Mouse (Mus musculus): ENCODE data around the gene Rfc2. TPM values are rescaled to one million over a fixed set of nuclear protein-coding genes. Genes with fewer than 3 reads are reported as not detected.

The Rfc2 gene
- polyA plus RNA-seq, 1 experiment from 2014 or later: 415 TPM

DNA sequence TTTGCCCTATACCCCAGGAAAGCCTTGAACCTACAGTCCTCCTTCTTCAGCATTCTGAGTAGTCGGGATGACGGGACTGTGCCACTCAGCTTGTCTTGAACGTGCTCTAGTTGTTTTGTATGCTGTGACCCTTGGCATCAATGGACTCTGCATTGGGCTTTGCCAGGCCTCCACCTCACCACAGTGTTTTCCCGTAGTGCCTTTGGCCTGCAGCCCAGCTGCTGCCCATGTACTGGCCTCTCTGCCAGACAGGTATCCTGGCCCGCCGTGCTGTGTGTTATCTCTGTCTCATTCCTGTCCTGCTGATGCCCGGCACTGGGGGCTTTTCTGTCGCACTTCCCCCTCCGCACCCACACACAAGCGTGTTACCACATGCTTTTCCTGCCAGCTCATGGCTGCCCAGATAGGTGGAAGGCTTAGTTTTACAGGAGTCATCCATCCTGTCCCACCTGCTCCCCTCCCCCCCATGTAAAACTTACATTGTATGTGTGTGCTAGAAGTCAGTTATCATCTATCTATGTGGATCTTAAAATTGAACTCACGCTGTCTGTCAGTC is 10.9 kb downstream of the Rfc2 start:
- no peaks in the 10 kb centered on the region for H3K27me3 ChIP-seq (replicated peaks; ENCODE audit: low read depth, poor library complexity, severe bottlenecking)
- no peaks in the 10 kb centered on the region for H3K4me1 ChIP-seq
- peaks cover 100% of the 10 kb centered on the region for H3K36me3 ChIP-seq (replicated peaks)
- H3K9me3 ChIP-seq: no peaks in the 10 kb centered on the region
- H3K27ac ChIP-seq (replicated peaks): no peak overlapping the region
- H3K4me3 ChIP-seq: no peak overlapping the region
- 97% methylated on average over 11 of the region's 11 CpGs for WGBS
- DNase-seq (ENCODE audit: low spot score): no peak

DNA sequence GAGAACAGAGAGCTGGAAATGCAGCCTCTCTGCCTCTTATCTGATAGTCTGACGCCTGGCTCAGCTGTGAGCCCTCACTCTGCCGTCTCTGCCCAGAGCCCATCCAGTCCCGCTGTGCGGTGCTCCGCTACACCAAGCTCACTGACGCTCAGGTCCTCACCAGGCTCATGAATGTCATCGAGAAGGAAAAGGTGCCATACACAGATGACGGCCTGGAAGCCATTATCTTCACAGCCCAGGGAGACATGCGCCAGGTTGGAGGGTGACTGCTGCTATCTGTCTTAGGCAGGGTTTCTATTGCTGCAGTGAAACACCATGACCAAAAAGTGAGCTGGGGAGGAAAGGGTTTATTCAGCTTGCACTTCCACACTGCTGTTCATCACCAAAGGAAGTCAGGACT is 11.9 kb downstream of the Rfc2 start:
- H3K27me3 ChIP-seq (replicated peaks; ENCODE audit: low read depth, poor library complexity, severe bottlenecking): no peaks in the 10 kb centered on the region
- H3K4me1 ChIP-seq: no peaks in the 10 kb centered on the region
- H3K9me3 ChIP-seq: no peaks in the 10 kb centered on the region
- no peak for DNase-seq (ENCODE audit: low spot score)
- H3K36me3 ChIP-seq (replicated peaks): peaks cover 100% of the 10 kb centered on the region
- whole genome bisulfite sequencing: 90% methylated on average over 9 of the region's 9 CpGs
- H3K4me3 ChIP-seq: no peak overlapping the region
- H3K27ac ChIP-seq (replicated peaks): no peak overlapping the region

DNA sequence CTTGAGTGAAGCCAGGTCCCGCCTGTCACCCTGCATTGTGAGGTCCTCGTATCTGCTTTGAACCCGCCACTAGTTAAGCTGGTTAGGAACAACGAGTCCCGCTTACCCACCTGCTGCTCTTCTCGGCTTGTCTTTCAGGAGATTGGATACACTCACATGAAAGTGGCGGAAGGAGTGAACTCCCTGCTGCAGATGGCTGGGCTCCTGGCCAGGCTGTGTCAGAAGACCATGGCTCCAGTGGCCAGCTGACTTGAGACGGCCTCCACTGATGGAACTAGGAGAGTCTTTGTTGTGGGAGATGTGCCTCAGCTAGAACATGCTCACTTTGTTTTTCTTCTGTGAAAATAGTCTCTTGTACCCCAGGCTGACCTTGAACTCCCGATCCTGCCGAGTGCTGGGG is 16.5 kb downstream of the Rfc2 start:
- peaks cover 77% of the 10 kb centered on the region for H3K36me3 ChIP-seq (replicated peaks)
- no peak overlapping the region for H3K27ac ChIP-seq (replicated peaks)
- no peak overlapping the region for H3K4me3 ChIP-seq
- 94% methylated on average over 10 of the region's 10 CpGs for WGBS
- no peaks in the 10 kb centered on the region for H3K9me3 ChIP-seq
- H3K27me3 ChIP-seq (replicated peaks; ENCODE audit: low read depth, poor library complexity, severe bottlenecking): no peaks in the 10 kb centered on the region
- no peaks in the 10 kb centered on the region for H3K4me1 ChIP-seq
- DNase-seq (ENCODE audit: low spot score): no peak

DNA sequence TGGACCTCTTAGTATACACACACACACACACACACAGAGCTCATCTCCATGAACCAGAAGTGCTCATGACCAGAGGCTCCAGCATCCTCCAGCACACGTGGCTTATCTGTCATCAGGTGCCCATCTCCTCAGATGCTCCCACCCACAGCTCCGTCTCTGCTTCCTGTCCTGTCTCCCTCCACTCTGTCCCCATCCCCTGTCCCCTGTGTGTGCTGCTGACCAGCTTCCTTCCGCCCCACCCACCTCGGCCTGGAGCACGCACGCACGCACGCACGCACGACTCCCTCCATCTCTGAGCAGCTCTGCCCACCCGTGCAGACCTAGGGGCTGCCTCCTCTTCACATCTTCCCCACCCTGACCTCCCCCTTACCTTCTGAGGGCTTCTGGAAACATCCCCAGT is 23.2 kb downstream of the Rfc2 start:
- H3K27ac ChIP-seq (replicated peaks): no peak overlapping the region
- no peak overlapping the region for H3K4me3 ChIP-seq
- WGBS: 87% methylated on average over 11 of the region's 11 CpGs
- no peak for DNase-seq (ENCODE audit: low spot score)
- no peaks in the 10 kb centered on the region for H3K27me3 ChIP-seq (replicated peaks; ENCODE audit: low read depth, poor library complexity, severe bottlenecking)
- H3K4me1 ChIP-seq: no peaks in the 10 kb centered on the region
- peaks cover 11% of the 10 kb centered on the region for H3K36me3 ChIP-seq (replicated peaks)
- no peaks in the 10 kb centered on the region for H3K9me3 ChIP-seq

DNA sequence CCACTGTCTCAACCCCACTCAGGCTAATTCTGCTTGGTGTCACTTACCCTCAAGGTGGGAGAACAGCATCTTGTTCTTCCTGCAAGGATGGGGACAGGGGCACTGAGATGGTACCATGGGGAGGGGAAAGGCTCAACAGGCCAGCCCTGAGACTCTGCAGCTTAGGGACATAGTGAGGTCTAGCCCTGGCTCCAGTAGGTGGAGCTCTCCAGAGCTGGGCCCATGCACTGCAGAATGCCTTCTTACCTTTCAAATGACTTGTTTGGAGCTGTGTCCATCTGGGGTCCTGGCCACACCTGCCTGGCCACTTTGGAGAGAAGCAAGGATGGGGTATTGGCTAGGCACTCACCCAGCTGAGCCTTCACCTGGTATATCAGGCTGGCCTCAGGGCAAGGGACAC is 25.1 kb downstream of the Rfc2 start:
- Histone ChIP-seq H3K4me3 (no peak overlapping the region), H3K9me3 (no peaks in the 10 kb centered on the region), H3K27me3 (replicated peaks; ENCODE audit: low read depth, poor library complexity, severe bottlenecking) (no peaks in the 10 kb centered on the region), H3K36me3 (replicated peaks) (peaks cover 3% of the 10 kb centered on the region; the same call in 1 of the 2 replicates), H3K27ac (replicated peaks) (no peak overlapping the region), H3K4me1 (no peaks in the 10 kb centered on the region)
- DNase-seq (ENCODE audit: low spot score): no peak

DNA sequence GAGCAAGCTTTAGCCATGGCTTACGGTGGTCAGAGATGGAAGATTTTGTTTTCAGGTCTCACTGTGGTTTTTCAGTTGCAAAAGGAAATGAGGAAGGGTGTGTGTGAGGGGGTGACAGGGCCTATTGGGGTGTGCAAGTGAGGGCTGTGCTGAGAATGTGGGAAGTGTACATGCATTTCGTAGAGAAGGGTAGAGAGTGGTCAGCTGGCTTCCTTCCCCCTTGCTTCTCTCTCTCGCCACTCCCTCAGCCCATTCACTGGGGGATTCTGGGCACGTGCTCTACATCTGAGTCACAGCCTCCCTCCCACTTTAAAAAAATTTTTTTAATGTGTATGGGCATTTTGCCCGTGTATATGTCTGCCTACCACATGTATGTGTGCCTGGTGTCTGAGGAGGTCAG is 26.0 kb downstream of the Rfc2 start:
- no peak for DNase-seq (ENCODE audit: low spot score)
- WGBS: 70% methylated on average over 5 of the region's 5 CpGs
- H3K4me1 ChIP-seq: no peaks in the 10 kb centered on the region
- no peak overlapping the region for H3K27ac ChIP-seq (replicated peaks)
- H3K36me3 ChIP-seq (replicated peaks): peaks cover 3% of the 10 kb centered on the region; the same call in 1 of the 2 replicates
- no peak overlapping the region for H3K4me3 ChIP-seq
- H3K9me3 ChIP-seq: no peaks in the 10 kb centered on the region
- no peaks in the 10 kb centered on the region for H3K27me3 ChIP-seq (replicated peaks; ENCODE audit: low read depth, poor library complexity, severe bottlenecking)

DNA sequence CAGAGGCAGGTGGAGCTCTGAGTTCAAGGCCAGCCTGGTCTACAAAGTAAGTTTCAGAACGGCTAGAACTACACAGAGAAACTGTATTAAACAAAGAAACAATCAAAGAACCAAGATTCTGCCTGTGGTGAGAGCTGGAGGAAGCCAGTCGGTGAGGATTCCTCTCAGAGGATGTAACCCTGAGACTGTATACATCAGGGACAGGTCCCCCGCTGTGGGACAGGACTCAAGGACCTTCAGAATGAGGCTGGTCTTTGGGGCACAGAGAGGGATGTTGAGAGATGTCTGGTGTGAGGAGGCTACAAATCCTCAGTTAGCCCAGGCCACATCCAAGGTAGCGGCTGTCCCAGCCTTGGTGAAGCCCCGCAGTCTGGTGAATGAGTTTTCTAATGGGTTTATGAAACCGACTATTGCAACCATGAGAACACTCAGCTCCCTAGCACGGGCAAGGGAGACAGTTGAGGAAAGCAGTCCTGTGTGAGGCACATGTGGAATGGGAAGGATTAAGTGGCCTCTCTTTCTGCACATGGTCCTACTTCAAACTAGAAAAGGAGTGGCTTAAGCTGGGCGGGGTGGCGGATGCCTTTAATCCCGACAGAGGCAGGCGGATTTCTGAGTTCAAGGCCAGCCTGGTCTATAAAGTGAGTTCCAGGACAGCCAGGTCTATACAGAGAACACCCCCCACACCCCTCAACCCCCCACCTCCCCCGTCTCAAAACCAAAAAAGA is 28.9 kb downstream of the Rfc2 start:
- 85% methylated on average over 12 of the region's 12 CpGs for WGBS
- Histone ChIP-seq H3K4me1 (no peaks in the 10 kb centered on the region), H3K27ac (replicated peaks) (no peak overlapping the region), H3K36me3 (replicated peaks) (peaks cover 10% of the 10 kb centered on the region), H3K4me3 (no peak overlapping the region), H3K9me3 (no peaks in the 10 kb centered on the region), H3K27me3 (replicated peaks; ENCODE audit: low read depth, poor library complexity, severe bottlenecking) (no peaks in the 10 kb centered on the region)
- no peak for DNase-seq (ENCODE audit: low spot score)

DNA sequence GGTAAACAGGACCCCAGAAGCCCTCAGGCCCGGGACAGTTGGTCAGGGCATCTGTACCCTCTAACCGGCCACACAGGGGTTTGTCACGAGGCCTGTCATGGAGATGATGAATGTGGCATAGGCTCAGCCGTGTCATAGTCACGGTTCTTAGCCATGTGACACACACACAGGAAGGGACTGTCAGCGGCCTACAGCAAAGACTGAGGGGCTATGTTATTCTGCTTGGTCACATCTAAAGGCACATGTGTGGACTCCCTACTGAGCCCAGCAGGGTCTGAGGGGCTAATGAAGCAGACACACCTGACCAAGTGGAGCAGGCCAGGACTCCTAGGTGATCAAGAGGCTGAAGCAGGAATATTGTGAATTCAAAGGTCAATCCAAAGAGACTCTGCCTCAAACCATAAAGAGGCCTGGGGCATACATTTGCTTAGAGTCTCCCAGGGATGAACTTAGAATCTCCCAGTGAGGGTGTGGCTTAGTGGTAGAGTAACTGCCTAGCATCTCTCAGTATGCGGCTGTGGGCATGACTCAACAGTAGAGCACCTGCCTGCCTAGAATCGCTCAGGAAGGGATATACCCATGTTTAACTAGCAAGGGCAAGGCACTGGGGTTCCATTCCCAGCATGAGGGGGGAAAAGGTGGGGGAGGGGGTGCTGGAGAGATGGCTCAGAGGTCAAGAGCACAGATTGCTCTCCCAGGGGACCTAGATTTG is 30.8 kb downstream of the Rfc2 start:
- Histone ChIP-seq H3K4me1 (no peaks in the 10 kb centered on the region), H3K27ac (replicated peaks) (no peak overlapping the region), H3K9me3 (no peaks in the 10 kb centered on the region), H3K27me3 (replicated peaks; ENCODE audit: low read depth, poor library complexity, severe bottlenecking) (no peaks in the 10 kb centered on the region), H3K4me3 (no peak overlapping the region), H3K36me3 (replicated peaks) (peaks cover 27% of the 10 kb centered on the region)
- DNase-seq (ENCODE audit: low spot score): no peak
- 71% methylated on average over 8 of the region's 8 CpGs for WGBS

DNA sequence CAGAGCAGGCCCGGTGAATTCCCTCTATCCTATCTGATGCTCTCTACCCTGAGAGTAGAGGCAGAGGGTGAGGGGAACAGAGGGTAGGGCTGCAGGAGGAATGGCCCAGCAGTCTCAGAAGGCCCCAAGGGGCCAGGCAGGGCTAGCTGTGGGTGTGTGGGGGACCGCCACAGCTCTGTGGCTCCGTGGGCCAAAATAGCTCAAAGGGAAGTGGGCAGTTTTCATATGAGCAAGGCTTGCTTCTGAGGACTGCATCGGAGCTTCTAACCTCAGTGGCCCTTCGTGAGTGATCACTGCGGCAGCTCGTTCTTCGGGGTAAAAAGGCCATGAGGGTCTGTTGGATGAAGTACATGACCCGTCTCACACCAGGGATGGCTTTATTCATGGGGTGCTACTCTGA is 32.6 kb downstream of the Rfc2 start:
- no peaks in the 10 kb centered on the region for H3K9me3 ChIP-seq
- no peak for DNase-seq (ENCODE audit: low spot score)
- no peaks in the 10 kb centered on the region for H3K27me3 ChIP-seq (replicated peaks; ENCODE audit: low read depth, poor library complexity, severe bottlenecking)
- H3K4me1 ChIP-seq: no peaks in the 10 kb centered on the region
- H3K4me3 ChIP-seq: no peak overlapping the region
- H3K27ac ChIP-seq (replicated peaks): no peak overlapping the region
- H3K36me3 ChIP-seq (replicated peaks): peaks cover 45% of the 10 kb centered on the region
- WGBS: 88% methylated on average over 9 of the region's 9 CpGs

DNA sequence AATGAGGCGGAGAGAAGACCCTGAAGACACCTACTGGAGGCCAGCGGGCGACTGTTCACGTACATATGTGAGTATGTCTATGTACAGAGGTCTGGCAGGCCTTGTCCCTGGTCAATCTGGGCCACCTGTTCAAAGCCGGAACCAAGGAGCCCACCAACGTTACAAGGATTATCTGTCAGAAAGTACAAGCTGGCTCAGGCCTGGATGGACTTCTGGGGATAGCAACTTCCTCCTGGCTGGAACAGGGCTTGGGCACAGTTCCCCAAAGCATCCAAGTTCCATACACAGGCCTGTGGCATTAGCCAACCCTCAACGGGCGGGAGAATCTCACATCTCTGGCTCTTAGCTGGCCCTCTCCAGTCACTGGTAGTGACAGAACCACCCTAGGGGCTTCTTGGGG is 33.1 kb downstream of the Rfc2 start:
- 88% methylated on average over 8 of the region's 8 CpGs for WGBS
- DNase-seq (ENCODE audit: low spot score): no peak
- Histone ChIP-seq H3K4me1 (no peaks in the 10 kb centered on the region), H3K4me3 (no peak overlapping the region), H3K36me3 (replicated peaks) (peaks cover 50% of the 10 kb centered on the region), H3K27ac (replicated peaks) (no peak overlapping the region), H3K27me3 (replicated peaks; ENCODE audit: low read depth, poor library complexity, severe bottlenecking) (no peaks in the 10 kb centered on the region), H3K9me3 (no peaks in the 10 kb centered on the region)

DNA sequence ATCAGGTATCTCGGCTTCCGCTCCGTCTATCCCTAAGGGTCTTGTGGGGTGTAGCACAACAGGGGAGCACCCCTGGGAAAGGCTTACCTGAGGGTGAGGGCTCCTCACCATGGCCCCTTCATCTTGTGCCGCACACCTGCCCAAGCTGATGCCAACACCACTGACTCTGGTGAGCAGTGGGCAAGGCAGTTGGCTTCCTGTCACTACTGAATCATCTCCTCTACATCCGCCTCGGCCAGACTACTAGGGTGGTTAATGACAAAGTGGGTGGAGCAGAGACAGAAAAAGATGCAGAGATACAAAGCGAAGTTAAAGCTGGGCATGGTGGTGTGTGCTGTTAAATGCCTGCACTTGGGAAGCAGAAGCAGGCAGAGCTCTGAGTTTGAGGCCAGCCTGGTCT is 33.6 kb downstream of the Rfc2 start, which contains the start of gene Lat2:
TSS of gene Lat2 (minus strand) at position 224 of the 400 bp plus-strand sequence.
- H3K4me1 ChIP-seq: no peaks in the 10 kb centered on the region
- WGBS: 93% methylated on average over 7 of the region's 7 CpGs
- H3K4me3 ChIP-seq: no peak within 1 kb of the TSS
- H3K9me3 ChIP-seq: no peaks in the 10 kb centered on the region
- peaks cover 56% of the 10 kb centered on the region for H3K36me3 ChIP-seq (replicated peaks)
- no peaks in the 10 kb centered on the region for H3K27me3 ChIP-seq (replicated peaks; ENCODE audit: low read depth, poor library complexity, severe bottlenecking)
- DNase-seq (ENCODE audit: low spot score): no peak
- no peak within 1 kb of the TSS for H3K27ac ChIP-seq (replicated peaks)

DNA sequence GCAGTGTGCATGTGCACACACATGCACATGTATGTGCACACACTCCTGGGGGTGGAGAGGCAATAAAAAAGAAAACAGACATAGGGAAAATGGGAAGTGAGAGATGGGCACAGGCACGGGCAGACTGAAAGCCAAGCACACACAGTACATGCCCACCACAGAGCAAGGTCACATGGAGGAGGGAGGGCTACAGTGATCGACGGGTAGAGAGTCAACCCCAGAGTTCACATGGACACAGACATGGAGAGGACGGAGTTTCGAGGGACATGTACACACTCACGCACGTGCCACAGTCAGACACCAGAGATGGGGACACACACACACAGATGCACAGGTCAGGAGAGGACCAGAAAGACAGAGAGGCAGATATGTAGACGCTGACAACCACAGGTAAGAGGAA is 34.2 kb downstream of the Rfc2 start:
- Histone ChIP-seq H3K4me1 (no peaks in the 10 kb centered on the region), H3K27ac (replicated peaks) (no peak overlapping the region), H3K4me3 (no peak overlapping the region), H3K36me3 (replicated peaks) (peaks cover 61% of the 10 kb centered on the region), H3K9me3 (no peaks in the 10 kb centered on the region), H3K27me3 (replicated peaks; ENCODE audit: low read depth, poor library complexity, severe bottlenecking) (no peaks in the 10 kb centered on the region)
- no peak for DNase-seq (ENCODE audit: low spot score)
- WGBS: 88% methylated on average over 8 of the region's 8 CpGs

DNA sequence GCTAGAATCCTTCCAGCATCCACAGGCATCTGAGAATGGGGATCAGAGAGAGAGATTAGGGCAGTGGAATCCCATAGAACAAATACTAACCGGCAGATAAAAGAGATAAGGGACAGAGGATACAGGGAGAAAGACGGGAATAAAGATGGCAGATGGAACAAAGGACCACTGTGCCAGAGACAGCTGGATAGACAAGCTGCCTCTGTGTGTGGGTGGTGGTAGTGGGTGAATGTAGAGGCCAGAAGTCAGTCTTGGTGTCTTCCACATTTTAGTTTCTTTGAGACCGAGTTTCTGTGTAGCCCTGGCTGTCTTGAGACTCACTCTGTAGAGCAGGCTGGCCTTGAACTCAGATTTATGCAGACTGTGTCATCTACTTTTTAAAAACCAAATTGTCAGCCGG is 34.6 kb downstream of the Rfc2 start:
- WGBS: 69% methylated on average over 4 of the region's 4 CpGs
- H3K4me3 ChIP-seq: no peak overlapping the region
- no peaks in the 10 kb centered on the region for H3K27me3 ChIP-seq (replicated peaks; ENCODE audit: low read depth, poor library complexity, severe bottlenecking)
- no peaks in the 10 kb centered on the region for H3K4me1 ChIP-seq
- H3K9me3 ChIP-seq: no peaks in the 10 kb centered on the region
- no peak for DNase-seq (ENCODE audit: low spot score)
- no peak overlapping the region for H3K27ac ChIP-seq (replicated peaks)
- H3K36me3 ChIP-seq (replicated peaks): peaks cover 65% of the 10 kb centered on the region
